In the genomic region with DNA sequence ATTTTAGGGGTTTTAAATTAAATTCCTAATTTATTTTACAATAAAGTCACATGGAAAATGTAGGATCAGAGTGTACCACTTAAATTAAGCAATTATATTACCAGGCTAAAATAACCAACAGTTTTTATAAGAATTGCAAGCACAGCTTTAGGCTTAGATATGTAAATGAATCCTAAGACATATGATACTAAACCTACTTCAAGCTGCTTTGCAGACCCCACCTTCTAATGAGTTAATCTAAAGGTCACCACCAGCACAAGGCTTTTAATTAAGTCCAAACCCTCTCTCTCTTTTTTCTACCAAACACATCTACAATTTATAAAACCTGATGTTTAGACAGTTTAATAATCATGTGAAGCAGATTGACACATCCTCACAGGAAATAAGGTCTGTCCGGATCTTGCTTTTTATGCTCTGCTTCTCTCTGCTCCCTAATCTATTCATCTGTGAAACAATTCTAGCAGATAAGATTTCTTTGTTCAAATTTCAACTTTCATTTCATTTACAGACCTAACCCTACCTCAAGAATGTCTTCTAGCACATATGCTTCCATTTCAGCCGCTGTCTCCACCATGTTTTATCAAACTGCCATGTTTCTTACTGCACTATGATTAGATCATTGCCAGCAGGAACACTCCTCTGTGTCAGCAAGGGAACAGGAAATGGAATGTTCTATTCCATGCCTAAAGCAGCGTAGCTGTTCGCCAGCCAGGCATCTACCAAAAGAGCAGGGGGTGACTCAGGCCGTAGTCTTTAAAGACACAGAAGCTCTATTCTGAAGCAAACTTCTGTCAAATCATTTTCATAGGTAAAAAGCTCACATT, we compare ENCODE assay signal across 8 mouse cellular contexts. TPM values are rescaled to one million over a fixed set of nuclear protein-coding genes. Genes with fewer than 3 reads are reported as not detected.
DNase-seq lines count a peak whose midpoint lies in the region; ATAC-seq and TF ChIP-seq lines count a peak whose summit lies in the region.

No protein-coding gene starts in this region.

- peak; percentile 31 for DNase-seq in ES-CJ7 (ENCODE audit: low read depth, low spot score)
- peak; percentile 95 for DNase-seq in brain, embryonic 14.5 days (ENCODE audit: low read depth)
- DNase-seq in forebrain, embryonic 11.5 days (ENCODE audit: low spot score): peak; percentile 57
- peak; percentile 74 for DNase-seq in limb, embryonic 14.5 days (ENCODE audit: low spot score)

- H3K27me3 ChIP-seq in forebrain, embryonic 11.5 days (ENCODE audit: control insufficient read depth, insufficient read depth, low read length): no peaks in the 10 kb centered on the region
- no peaks in the 10 kb centered on the region for H3K27me3 ChIP-seq in heart, embryonic 15.5 days
- no peaks in the 10 kb centered on the region for H3K27me3 ChIP-seq in kidney, embryonic 16.5 days (ENCODE audit: insufficient read depth, low read length)
- no peaks in the 10 kb centered on the region for H3K27me3 ChIP-seq in limb, embryonic 14.5 days (ENCODE audit: control insufficient read depth, insufficient read depth, low read length)
- no peaks in the 10 kb centered on the region for H3K27me3 ChIP-seq in midbrain, embryonic 13.5 days
- H3K27me3 ChIP-seq in stomach, embryonic 16.5 days (ENCODE audit: control insufficient read depth, insufficient read depth, low read length): no peaks in the 10 kb centered on the region

- no peaks in the 10 kb centered on the region for H3K36me3 ChIP-seq in forebrain, embryonic 11.5 days (ENCODE audit: control insufficient read depth, insufficient read depth, low read length)
- no peaks in the 10 kb centered on the region for H3K36me3 ChIP-seq in heart, embryonic 15.5 days
- no peaks in the 10 kb centered on the region for H3K36me3 ChIP-seq in kidney, embryonic 16.5 days (ENCODE audit: insufficient read depth, low read length)
- H3K36me3 ChIP-seq in limb, embryonic 14.5 days (ENCODE audit: control insufficient read depth, insufficient read depth, low read length): no peaks in the 10 kb centered on the region
- no peaks in the 10 kb centered on the region for H3K36me3 ChIP-seq in midbrain, embryonic 13.5 days
- no peaks in the 10 kb centered on the region for H3K36me3 ChIP-seq in stomach, embryonic 16.5 days (ENCODE audit: control insufficient read depth, insufficient read depth, low read length)

- H3K9ac ChIP-seq in forebrain, embryonic 11.5 days (ENCODE audit: low read length): no peak overlapping the region
- H3K9ac ChIP-seq in heart, embryonic 15.5 days: no peak overlapping the region
- H3K9ac ChIP-seq in kidney, embryonic 16.5 days (replicated peaks; ENCODE audit: low read length): no peak overlapping the region
- H3K9ac ChIP-seq in limb, embryonic 14.5 days (ENCODE audit: low read depth, low read length, severe bottlenecking): no peak overlapping the region
- peak overlapping the region; percentile 56 for H3K9ac ChIP-seq in midbrain, embryonic 13.5 days (replicated peaks)
- no peak overlapping the region for H3K9ac ChIP-seq in stomach, embryonic 16.5 days (ENCODE audit: low read length)

- peak overlapping the region; percentile 43; the same call in 1 of the 2 replicates for H3K27ac ChIP-seq in forebrain, embryonic 11.5 days (ENCODE audit: low read depth, low read length)
- peak overlapping the region; percentile 70 for H3K27ac ChIP-seq in heart, embryonic 15.5 days
- H3K27ac ChIP-seq in kidney, embryonic 16.5 days (ENCODE audit: low read length): peak overlapping the region; percentile 41; the same call in 1 of the 2 replicates
- no peak overlapping the region; the same call in 1 of the 2 replicates for H3K27ac ChIP-seq in limb, embryonic 14.5 days (replicated peaks; ENCODE audit: low read depth, low read length)
- peak overlapping the region; percentile 63 for H3K27ac ChIP-seq in midbrain, embryonic 13.5 days
- H3K27ac ChIP-seq in stomach, embryonic 16.5 days (ENCODE audit: low read length): no peak overlapping the region

- H3K9me3 ChIP-seq in forebrain, embryonic 11.5 days (ENCODE audit: control insufficient read depth, low read length): no peaks in the 10 kb centered on the region
- H3K9me3 ChIP-seq in heart, embryonic 15.5 days (replicated peaks): no peaks in the 10 kb centered on the region
- no peaks in the 10 kb centered on the region for H3K9me3 ChIP-seq in kidney, embryonic 16.5 days (ENCODE audit: low read length)
- H3K9me3 ChIP-seq in limb, embryonic 14.5 days (ENCODE audit: control insufficient read depth, low read length): no peaks in the 10 kb centered on the region
- no peaks in the 10 kb centered on the region for H3K9me3 ChIP-seq in midbrain, embryonic 13.5 days
- no peaks in the 10 kb centered on the region for H3K9me3 ChIP-seq in stomach, embryonic 16.5 days (replicated peaks; ENCODE audit: control insufficient read depth, low read length)

- no peak for TF ChIP-seq CTCF in brain, embryonic 14.5 days (IDR thresholded peaks at IDR 0.05; ENCODE audit: borderline replicate concordance, extremely low read depth, insufficient read depth, insufficient read length)

- no peak for TF ChIP-seq POLR2A in brain, embryonic 14.5 days (IDR thresholded peaks at IDR 0.05; ENCODE audit: borderline replicate concordance, extremely low read depth, insufficient read depth, insufficient read length, poor library complexity, severe bottlenecking)
- no peak for TF ChIP-seq POLR2A in limb, embryonic 14.5 days (IDR thresholded peaks at IDR 0.05; ENCODE audit: borderline replicate concordance, extremely low read depth, insufficient read depth, insufficient read length)

- peak; percentile 81 for ATAC-seq in forebrain, embryonic 11.5 days (replicated peaks; ENCODE audit: low FRiP score)
- ATAC-seq in heart, embryonic 15.5 days (replicated peaks; ENCODE audit: insufficient number of reproducible peaks, insufficient read depth, low FRiP score, low read depth): peak; percentile 94
- peak; percentile 93 for ATAC-seq in kidney, embryonic 16.5 days (ENCODE audit: low FRiP score, low TSS enrichment)
- no peak; the same call in 1 of the 2 replicates for ATAC-seq in limb, embryonic 14.5 days (ENCODE audit: low FRiP score, low read depth)
- ATAC-seq in midbrain, embryonic 13.5 days: peak; percentile 98
- peak; percentile 78; the same call in 1 of the 2 replicates for ATAC-seq in stomach, embryonic 16.5 days (ENCODE audit: insufficient read depth, low FRiP score)

- H3K4me1 ChIP-seq in forebrain, embryonic 11.5 days (replicated peaks; ENCODE audit: control insufficient read depth, insufficient read depth, low read length): peaks cover 9% of the 10 kb centered on the region; the same call in 1 of the 2 replicates
- H3K4me1 ChIP-seq in heart, embryonic 15.5 days (replicated peaks): peaks cover 17% of the 10 kb centered on the region
- H3K4me1 ChIP-seq in kidney, embryonic 16.5 days (ENCODE audit: insufficient read depth, low read length): peaks cover 21% of the 10 kb centered on the region
- peaks cover 8% of the 10 kb centered on the region for H3K4me1 ChIP-seq in limb, embryonic 14.5 days (ENCODE audit: control insufficient read depth, insufficient read depth, low read length)
- peaks cover 25% of the 10 kb centered on the region for H3K4me1 ChIP-seq in midbrain, embryonic 13.5 days (replicated peaks)
- H3K4me1 ChIP-seq in stomach, embryonic 16.5 days (ENCODE audit: control insufficient read depth, insufficient read depth, low read length): peaks cover 14% of the 10 kb centered on the region

- WGBS in forebrain, embryonic 11.5 days: 20% methylated on average over 5 of the region's 5 CpGs
- 20% methylated on average over 5 of the region's 5 CpGs for WGBS in heart, embryonic 15.5 days
- WGBS in kidney, embryonic 16.5 days: 28% methylated on average over 5 of the region's 5 CpGs
- 24% methylated on average over 5 of the region's 5 CpGs for WGBS in limb, embryonic 14.5 days
- WGBS in midbrain, embryonic 13.5 days: 18% methylated on average over 5 of the region's 5 CpGs
- WGBS in stomach, embryonic 16.5 days: 41% methylated on average over 5 of the region's 5 CpGs

- peak overlapping the region; percentile 9 for H3K4me3 ChIP-seq in forebrain, embryonic 11.5 days (ENCODE audit: low read depth, low read length)
- H3K4me3 ChIP-seq in heart, embryonic 15.5 days: peak overlapping the region; percentile 40
- peak overlapping the region; percentile 30 for H3K4me3 ChIP-seq in kidney, embryonic 16.5 days (ENCODE audit: low read length)
- peak overlapping the region; percentile 14 for H3K4me3 ChIP-seq in limb, embryonic 14.5 days (replicated peaks; ENCODE audit: low read length)
- peak overlapping the region; percentile 48 for H3K4me3 ChIP-seq in midbrain, embryonic 13.5 days (replicated peaks)
- peak overlapping the region; percentile 21 for H3K4me3 ChIP-seq in stomach, embryonic 16.5 days (replicated peaks; ENCODE audit: low read length)

- H3K4me2 ChIP-seq in forebrain, embryonic 11.5 days (ENCODE audit: low read depth, low read length, severe bottlenecking): peak overlapping the region; percentile 42; the same call in 1 of the 2 replicates
- peak overlapping the region; percentile 56 for H3K4me2 ChIP-seq in heart, embryonic 15.5 days
- peak overlapping the region; percentile 49 for H3K4me2 ChIP-seq in kidney, embryonic 16.5 days (replicated peaks; ENCODE audit: low read depth, low read length)
- peak overlapping the region; percentile 25 for H3K4me2 ChIP-seq in limb, embryonic 14.5 days (replicated peaks; ENCODE audit: low read depth, low read length, severe bottlenecking)
- peak overlapping the region; percentile 55 for H3K4me2 ChIP-seq in midbrain, embryonic 13.5 days (replicated peaks)
- H3K4me2 ChIP-seq in stomach, embryonic 16.5 days (ENCODE audit: low read depth, low read length): peak overlapping the region; percentile 39; the same call in 1 of the 2 replicates

RNA-seq across cellular contexts. Expression of a gene that starts 27.0 kb away (rescaled TPM):
- polyA plus RNA-seq in brain, embryonic 14.5 days (2012; rRNA removed): 57.6 and 70.6 TPM in 2 replicates
- polyA plus RNA-seq in forebrain, embryonic 11.5 days (2014; fragmentation: Nextera tagmentation; extraction: Ambion mirVana): 31.1 and 32.9 TPM in 2 replicates
- polyA plus RNA-seq in heart, embryonic 15.5 days (2015; fragmentation: Nextera tagmentation; extraction: Ambion mirVana): 14.3 and 17.1 TPM in 2 replicates
- polyA plus RNA-seq in kidney, embryonic 16.5 days (2015; fragmentation: Nextera tagmentation; extraction: Ambion mirVana): 21.1 and 23.0 TPM in 2 replicates
- 54.4 and 58.8 TPM in 2 replicates for polyA plus RNA-seq in limb, embryonic 14.5 days (2012; rRNA removed)
- 34.9 and 38.2 TPM in 2 replicates for polyA plus RNA-seq in limb, embryonic 14.5 days (2014; fragmentation: Nextera tagmentation; extraction: Ambion mirVana)
- polyA plus RNA-seq in midbrain, embryonic 13.5 days (2015; fragmentation: Nextera tagmentation; extraction: Ambion mirVana): 31.5 and 32.2 TPM in 2 replicates
- polyA plus RNA-seq in stomach, embryonic 16.5 days (2015; fragmentation: Nextera tagmentation; extraction: Ambion mirVana): 18.2 and 22.8 TPM in 2 replicates

RNA-seq across cellular contexts. Expression of a gene that starts 27.7 kb away (rescaled TPM):
- polyA plus RNA-seq in brain, embryonic 14.5 days (2012; rRNA removed): 2.5 and 3.5 TPM in 2 replicates
- polyA plus RNA-seq in forebrain, embryonic 11.5 days (2014; fragmentation: Nextera tagmentation; extraction: Ambion mirVana): 8.2 and 8.8 TPM in 2 replicates
- polyA plus RNA-seq in heart, embryonic 15.5 days (2015; fragmentation: Nextera tagmentation; extraction: Ambion mirVana): 2.9 and 3.4 TPM in 2 replicates
- polyA plus RNA-seq in kidney, embryonic 16.5 days (2015; fragmentation: Nextera tagmentation; extraction: Ambion mirVana): 6.5 and 7.0 TPM in 2 replicates
- 3.2 and 3.8 TPM in 2 replicates for polyA plus RNA-seq in limb, embryonic 14.5 days (2012; rRNA removed)
- 6.2 and 6.7 TPM in 2 replicates for polyA plus RNA-seq in limb, embryonic 14.5 days (2014; fragmentation: Nextera tagmentation; extraction: Ambion mirVana)
- 6.5 and 6.9 TPM in 2 replicates for polyA plus RNA-seq in midbrain, embryonic 13.5 days (2015; fragmentation: Nextera tagmentation; extraction: Ambion mirVana)
- 5.3 and 6.3 TPM in 2 replicates for polyA plus RNA-seq in stomach, embryonic 16.5 days (2015; fragmentation: Nextera tagmentation; extraction: Ambion mirVana)

Comparison
In these comparisons a context has a peak if more than half of its experiments do, and no peak if none do; other contexts are left out.
1. DNase-seq: peak in every context shown above with its lines; median percentile 95 in brain, embryonic 14.5 days; 74 in limb, embryonic 14.5 days; 57 in forebrain, embryonic 11.5 days; 31 in ES-CJ7.
2. H3K27ac ChIP-seq: peak in forebrain, embryonic 11.5 days (single experiment), heart, embryonic 15.5 days (single experiment), kidney, embryonic 16.5 days (single experiment) and midbrain, embryonic 13.5 days (single experiment); none in limb, embryonic 14.5 days (single experiment) and stomach, embryonic 16.5 days (single experiment).
3. Peak in every context shown above with its lines, with median percentiles within 50 percentile points of each other: H3K4me2 ChIP-seq and H3K4me3 ChIP-seq.